Mouse (Mus musculus) ES-E14 (cell line): Measurements from ENCODE around the gene Bpifb1. TPM values are rescaled to one million over a fixed set of nuclear protein-coding genes. Genes with fewer than 3 reads are reported as not detected.
A peak's percentile ranks its signal among the peaks of the same experiment; 100 is the strongest.

Experiments used
- DNase-seq: peaks from one replicate; pipeline ENCODE4 v3.0.0-alpha.2; 2013; ENCODE audit warnings: low read depth, low spot score
- H3K27ac ChIP-seq: 2 replicates; pipeline ENCODE4 v1.5.1; 2012; ENCODE audit warnings: low read depth, mild to moderate bottlenecking, low read length, moderate library complexity, mixed read lengths; ENCODE audit not compliant: poor library complexity, insufficient read depth, severe bottlenecking
- H3K36me3 ChIP-seq: 2 replicates; pipeline ENCODE4 v1.6.1; 2012; ENCODE audit warnings: mild to moderate bottlenecking, low read length, moderate library complexity, mixed read lengths; ENCODE audit not compliant: control insufficient read depth, poor library complexity, insufficient read depth, severe bottlenecking
- H3K4me1 ChIP-seq, 2 experiments: fragments of 150-350 bp in 1 of 2; sonication (generic) in 1 of 2; 2 replicates each; pipeline ENCODE4 v1.6.1; 2012; ENCODE audit warnings: low read length in 2 of 2, mild to moderate bottlenecking in 1 of 2, mixed read lengths in 1 of 2; ENCODE audit not compliant: control insufficient read depth in 2 of 2, insufficient read depth in 2 of 2, poor library complexity in 1 of 2
- H3K4me3 ChIP-seq, 2 experiments: fragments of 150-350 bp in 1 of 2; sonication (generic) in 1 of 2; 2 replicates each; pipeline ENCODE4 v1.5.1; 2012; ENCODE audit warnings: low read length in 2 of 2, low read depth in 1 of 2, mild to moderate bottlenecking in 1 of 2, mixed read lengths in 1 of 2; ENCODE audit not compliant: insufficient read depth in 1 of 2, poor library complexity in 1 of 2, severe bottlenecking in 1 of 2
- H3K9ac ChIP-seq: 2 replicates; pipeline ENCODE4 v1.6.1; 2012; ENCODE audit warnings: low read depth, mild to moderate bottlenecking, low read length, mixed read lengths; ENCODE audit not compliant: poor library complexity, insufficient read depth, severe bottlenecking
- H3K9me3 ChIP-seq: fragments of 150-350 bp; sonication (generic); 2 replicates; pipeline ENCODE4 v1.6.1; 2012; ENCODE audit warnings: low read depth, mild to moderate bottlenecking, low read length; ENCODE audit not compliant: control insufficient read depth, insufficient read depth
- CHD2 ChIP-seq: IDR thresholded peaks from 2 replicates; pipeline ENCODE4 v1.6.1; 2014; ENCODE audit warnings: mild to moderate bottlenecking, low read depth, low read length, inconsistent platforms
- HCFC1 ChIP-seq: IDR thresholded peaks from 2 replicates; pipeline ENCODE4 v1.6.1; 2012; ENCODE audit warnings: low read length, inconsistent platforms, borderline replicate concordance; ENCODE audit not compliant: insufficient read depth
- MAFK ChIP-seq: IDR thresholded peaks from 2 replicates; pipeline ENCODE4 v1.6.1; 2014; ENCODE audit warnings: mild to moderate bottlenecking, low read depth, low read length, inconsistent platforms; ENCODE audit not compliant: insufficient read depth
- ZC3H11A ChIP-seq: IDR thresholded peaks from 2 replicates; pipeline ENCODE4 v1.6.1; 2012; ENCODE audit warnings: low read depth, mild to moderate bottlenecking, inconsistent platforms, low read length, borderline replicate concordance
- ZNF384 ChIP-seq: IDR thresholded peaks from 2 replicates; pipeline ENCODE4 v1.6.1; 2012; ENCODE audit warnings: low read depth, low read length, inconsistent platforms
- in situ Hi-C, 2 experiments: fragments of 600-800 bp; cut with MboI; formaldehyde crosslinking; loops; one replicate each; pipeline ENCODE4 v1.15.1; 2025; ENCODE audit warnings: low sequenced_read_pairs in 2 of 2, inconsistent platforms in 1 of 2; ENCODE audit not compliant: unreplicated experiment in 2 of 2
- total RNA-seq: library from RNA; depleted of rRNA; stranded (reverse); fragments of 300-350 nt; gene quantifications from 2 replicates; pipeline ENCODE4 v1.2.3, GENCODE M21; 2012

Bpifb1 gene
- total RNA-seq, 1 experiment: 0.18 TPM

DNA sequence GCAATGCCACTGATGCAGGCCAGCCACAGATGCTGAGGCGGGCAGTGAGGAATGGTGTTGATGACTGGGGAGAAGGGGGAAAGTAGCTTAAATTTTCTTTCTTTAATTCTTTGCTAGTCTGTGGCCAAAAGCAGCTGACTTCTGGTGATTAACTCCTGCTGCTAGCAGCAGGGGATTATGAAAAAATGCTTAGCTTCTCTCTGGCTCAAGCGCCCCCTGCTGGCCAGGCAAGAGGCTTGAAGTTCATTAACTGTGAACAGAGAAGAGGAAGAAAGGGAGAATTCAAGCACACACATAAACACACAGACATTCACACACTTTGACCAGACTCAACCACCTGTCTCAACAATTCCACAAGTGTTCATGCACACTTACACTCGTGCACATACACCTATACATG is 32.2 kb upstream of the Bpifb1 start:
- Histone ChIP-seq H3K9ac (no peak overlapping the region), H3K36me3 (no peaks in the 10 kb centered on the region), H3K4me3 (no peak overlapping the region), H3K9me3 (no peaks in the 10 kb centered on the region), H3K4me1 (no peaks in the 10 kb centered on the region), H3K27ac (no peak overlapping the region)
- in situ Hi-C loops: no loop called here
- peak; percentile 41 for DNase-seq
- TF ChIP-seq ZNF384 (peak; percentile 90), CHD2 (no peak)

DNA sequence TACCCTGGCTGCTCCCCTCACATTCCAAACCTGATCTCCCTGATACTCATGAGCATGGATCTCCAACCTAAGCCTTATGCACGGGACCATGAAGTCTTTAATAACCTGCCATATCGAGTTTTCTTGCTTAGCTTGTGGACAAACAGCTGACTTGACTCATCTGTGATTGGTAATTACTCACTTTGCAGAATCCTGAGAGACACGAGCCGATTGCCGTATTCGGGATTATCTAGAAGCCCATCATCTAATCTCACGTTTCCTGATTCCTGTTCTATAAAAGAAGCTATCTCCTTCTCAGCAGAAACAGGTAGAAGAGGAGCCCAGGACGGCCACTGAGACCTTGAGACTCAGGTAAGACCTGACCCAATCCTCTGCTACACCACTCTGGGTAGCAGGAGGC is 28.3 kb upstream of the Bpifb1 start, which contains the start of gene Bpifa5:
TSS of gene Bpifa5 (plus strand) at position 301 of the 400 bp plus-strand sequence.
- H3K9ac ChIP-seq: no peak within 1 kb of the TSS
- H3K36me3 ChIP-seq: no peaks in the 10 kb centered on the region
- in situ Hi-C loops: no loop called here
- no peaks in the 10 kb centered on the region for H3K4me1 ChIP-seq
- no peak for DNase-seq
- no peak within 1 kb of the TSS for H3K27ac ChIP-seq
- H3K9me3 ChIP-seq: no peaks in the 10 kb centered on the region
- H3K4me3 ChIP-seq: no peak within 1 kb of the TSS
- TF ChIP-seq ZC3H11A (no peak), HCFC1 (no peak), CHD2 (no peak), MAFK (no peak), ZNF384 (no peak)

DNA sequence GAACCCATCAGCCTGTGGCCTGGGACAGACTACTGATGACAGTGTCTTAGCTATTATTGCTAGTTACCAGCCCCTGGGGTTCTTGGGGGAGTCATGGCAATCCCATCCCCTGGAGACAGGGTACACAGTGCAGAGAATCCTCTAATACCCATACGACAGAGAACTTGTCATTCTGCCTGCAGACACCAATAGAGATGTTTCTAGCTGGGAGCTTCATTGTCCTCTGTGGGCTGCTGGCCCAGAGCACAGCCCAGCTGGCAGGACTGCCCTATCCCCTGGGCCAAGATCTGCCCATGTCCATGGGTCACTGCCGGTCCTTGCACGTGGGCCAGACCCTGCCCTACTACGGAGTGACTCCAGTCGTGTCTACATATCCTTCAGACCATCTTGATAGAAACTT is 27.3 kb upstream of the Bpifb1 start:
- in situ Hi-C loops: no loop called here
- TF ChIP-seq HCFC1 (no peak), ZC3H11A (no peak), ZNF384 (no peak), CHD2 (no peak), MAFK (no peak)
- Histone ChIP-seq H3K9me3 (no peaks in the 10 kb centered on the region), H3K9ac (no peak overlapping the region), H3K4me3 (no peak overlapping the region), H3K4me1 (no peaks in the 10 kb centered on the region), H3K27ac (no peak overlapping the region), H3K36me3 (no peaks in the 10 kb centered on the region)
- DNase-seq: no peak

DNA sequence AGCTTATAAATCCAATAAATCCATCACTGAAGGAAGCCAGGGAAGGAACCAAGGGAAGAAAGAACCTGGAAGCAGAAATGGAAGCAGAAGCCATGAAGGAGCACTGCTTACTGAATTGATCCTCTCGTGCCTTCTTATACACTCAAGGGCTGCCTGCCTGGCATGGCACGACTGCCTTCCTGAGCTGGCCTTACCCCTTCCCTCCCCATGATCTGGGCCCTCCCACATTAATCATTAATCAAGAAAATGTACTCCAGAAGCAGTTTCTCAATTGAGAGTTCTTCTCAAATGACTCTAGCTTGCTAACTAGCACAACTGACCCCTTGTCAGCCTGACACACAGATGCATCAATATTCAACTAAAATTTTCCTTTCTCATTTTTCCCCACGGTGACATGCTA is 21.4 kb upstream of the Bpifb1 start:
- Histone ChIP-seq H3K27ac (no peak overlapping the region), H3K9me3 (no peaks in the 10 kb centered on the region), H3K36me3 (no peaks in the 10 kb centered on the region), H3K9ac (no peak overlapping the region), H3K4me1 (no peaks in the 10 kb centered on the region), H3K4me3 (no peak overlapping the region)
- no peak for DNase-seq
- in situ Hi-C loops: no loop called here
- TF ChIP-seq MAFK (no peak), HCFC1 (no peak), CHD2 (no peak), ZNF384 (no peak), ZC3H11A (no peak)

DNA sequence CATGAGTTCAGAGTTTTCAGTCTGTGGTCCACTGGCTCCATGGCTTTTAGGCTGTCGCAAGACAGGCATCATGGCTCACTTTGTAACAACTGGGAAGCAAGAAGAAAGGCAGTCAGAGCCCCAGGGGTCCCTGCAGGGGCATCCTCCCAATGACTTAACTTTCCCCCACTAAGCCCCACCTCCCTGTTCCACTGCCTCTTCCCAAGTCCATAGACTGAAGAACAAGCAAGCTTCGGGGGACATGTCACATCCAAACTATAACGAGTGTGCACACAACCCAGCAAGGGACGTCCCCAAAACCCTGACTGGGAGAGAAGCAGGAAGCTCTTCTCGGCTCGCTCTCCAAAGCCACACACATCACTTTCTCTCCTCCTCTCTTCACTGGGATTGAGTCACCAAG is 19.0 kb upstream of the Bpifb1 start:
- TF ChIP-seq ZC3H11A (no peak), ZNF384 (no peak), HCFC1 (no peak), CHD2 (no peak), MAFK (no peak)
- no peak for DNase-seq
- no peaks in the 10 kb centered on the region for H3K9me3 ChIP-seq
- H3K27ac ChIP-seq: no peak overlapping the region
- no peaks in the 10 kb centered on the region for H3K4me1 ChIP-seq
- H3K36me3 ChIP-seq: no peaks in the 10 kb centered on the region
- no peak overlapping the region for H3K9ac ChIP-seq
- H3K4me3 ChIP-seq: no peak overlapping the region
- in situ Hi-C loops: no loop called here
